Mouse (Mus musculus): ENCODE measurements around the gene Rin1. TPM values are rescaled to one million over a fixed set of nuclear protein-coding genes. Genes with fewer than 3 reads are reported as not detected.

The Rin1 gene
- polyA plus RNA-seq, 1 experiment from 2014 or later, result 3.0 TPM

DNA sequence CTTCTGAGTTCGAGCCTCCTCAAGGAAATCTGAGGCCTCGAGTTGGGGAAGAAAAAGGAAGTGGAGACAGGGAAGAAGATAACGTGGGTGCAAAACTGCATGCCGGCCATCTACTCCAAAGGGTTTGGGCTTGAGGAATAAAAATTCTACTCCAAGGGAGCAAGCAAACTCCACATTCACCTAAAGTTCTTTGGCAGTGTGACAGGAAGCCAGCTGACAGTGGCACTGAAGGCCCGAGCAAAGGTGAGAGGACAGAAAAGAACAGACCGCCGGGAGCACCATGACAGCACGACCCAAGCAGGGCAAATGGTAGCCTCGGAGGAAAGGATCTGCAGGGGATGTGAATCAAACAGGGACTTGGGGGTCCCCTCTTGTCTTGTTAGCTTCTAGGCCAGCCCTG, 55.8 kb downstream of the Rin1 start:
- H3K27me3 ChIP-seq (ENCODE audit: control insufficient read depth, insufficient read depth, low read length), result no peaks in the 10 kb centered on the region
- 7% methylated on average over 9 of the region's 9 CpGs for WGBS (ENCODE audit: insufficient replicate concordance)
- peaks cover 15% of the 10 kb centered on the region for H3K4me1 ChIP-seq (ENCODE audit: control insufficient read depth, insufficient read depth, low read length)
- peak overlapping the region; percentile 87 for H3K27ac ChIP-seq (ENCODE audit: low read depth, low read length)
- H3K9me3 ChIP-seq (replicated peaks; ENCODE audit: control insufficient read depth, low read length), result no peaks in the 10 kb centered on the region
- peak overlapping the region; percentile 86 for H3K9ac ChIP-seq (ENCODE audit: low read depth, low read length)
- H3K36me3 ChIP-seq (ENCODE audit: control insufficient read depth, insufficient read depth, low read length), result peaks cover 30% of the 10 kb centered on the region
- H3K4me3 ChIP-seq (ENCODE audit: low read depth, low read length), result peak overlapping the region; percentile 92
- H3K4me2 ChIP-seq, result peak overlapping the region; percentile 95
- ATAC-seq (replicated peaks; ENCODE audit: insufficient number of reproducible peaks, low FRiP score, low TSS enrichment), result no peak

Other genes starting within 250 kb of the Rin1 start
- gene Gm21992, start 238.9 kb upstream of the Rin1 start, polyA plus RNA-seq (2014; fragmentation: Nextera tagmentation; extraction: Ambion mirVana), result 19.8 and 24.0 TPM in 2 replicates
- gene Rbm14, start 238.8 kb upstream of the Rin1 start, polyA plus RNA-seq (2014; fragmentation: Nextera tagmentation; extraction: Ambion mirVana), result 58.0 and 67.5 TPM in 2 replicates
- 37.5 and 38.8 TPM in 2 replicates for gene Ccs, start 211.1 kb upstream of the Rin1 start, polyA plus RNA-seq (2014; fragmentation: Nextera tagmentation; extraction: Ambion mirVana)
- not detected in 2 replicates for gene Ccdc87, start 211.1 kb upstream of the Rin1 start, polyA plus RNA-seq (2014; fragmentation: Nextera tagmentation; extraction: Ambion mirVana)
- 23.3 and 30.2 TPM in 2 replicates for gene Ctsf, start 195.4 kb upstream of the Rin1 start, polyA plus RNA-seq (2014; fragmentation: Nextera tagmentation; extraction: Ambion mirVana)
- gene Actn3, start 172.6 kb upstream of the Rin1 start, polyA plus RNA-seq (2014; fragmentation: Nextera tagmentation; extraction: Ambion mirVana), result 4.5 and 5.2 TPM in 2 replicates
- 7.1 and 8.9 TPM in 2 replicates for gene Zdhhc24, start 171.8 kb upstream of the Rin1 start, polyA plus RNA-seq (2014; fragmentation: Nextera tagmentation; extraction: Ambion mirVana)
- 1.9 and 2.9 TPM in 2 replicates for gene Bbs1, start 143.9 kb upstream of the Rin1 start, polyA plus RNA-seq (2014; fragmentation: Nextera tagmentation; extraction: Ambion mirVana)
- gene Dpp3, start 122.2 kb upstream of the Rin1 start, polyA plus RNA-seq (2014; fragmentation: Nextera tagmentation; extraction: Ambion mirVana), result 87.8 and 110 TPM in 2 replicates
- gene Peli3, start 107.4 kb upstream of the Rin1 start, polyA plus RNA-seq (2014; fragmentation: Nextera tagmentation; extraction: Ambion mirVana), result 0.86 and 1.1 TPM in 2 replicates
- gene Mrpl11, start 88.3 kb upstream of the Rin1 start, polyA plus RNA-seq (2014; fragmentation: Nextera tagmentation; extraction: Ambion mirVana), result 117 and 129 TPM in 2 replicates
- 0.11 and 0.13 TPM in 2 replicates for gene Npas4, start 60.2 kb upstream of the Rin1 start, polyA plus RNA-seq (2014; fragmentation: Nextera tagmentation; extraction: Ambion mirVana)
- 8.2 and 10.3 TPM in 2 replicates for gene Slc29a2, start 26.6 kb upstream of the Rin1 start, polyA plus RNA-seq (2014; fragmentation: Nextera tagmentation; extraction: Ambion mirVana)
- 37.4 and 46.9 TPM in 2 replicates for gene B4gat1, start 11.7 kb upstream of the Rin1 start, polyA plus RNA-seq (2014; fragmentation: Nextera tagmentation; extraction: Ambion mirVana)
- gene AC124502.3, start 11.6 kb upstream of the Rin1 start, polyA plus RNA-seq (2014; fragmentation: Nextera tagmentation; extraction: Ambion mirVana), result 0.93 and 2.0 TPM in 2 replicates
- 35.3 and 36.4 TPM in 2 replicates for gene Brms1, start 9.1 kb upstream of the Rin1 start, polyA plus RNA-seq (2014; fragmentation: Nextera tagmentation; extraction: Ambion mirVana)
- 24.2 and 27.3 TPM in 2 replicates for gene Cd248, start 17.6 kb downstream of the Rin1 start, polyA plus RNA-seq (2014; fragmentation: Nextera tagmentation; extraction: Ambion mirVana)
- gene Tmem151a, start 35.0 kb downstream of the Rin1 start, polyA plus RNA-seq (2014; fragmentation: Nextera tagmentation; extraction: Ambion mirVana), result 4.6 and 4.7 TPM in 2 replicates
- gene Yif1a, start 38.1 kb downstream of the Rin1 start, polyA plus RNA-seq (2014; fragmentation: Nextera tagmentation; extraction: Ambion mirVana), result 102 and 103 TPM in 2 replicates
- 8.4 TPM in 2 replicates for gene Cnih2, start 48.0 kb downstream of the Rin1 start, polyA plus RNA-seq (2014; fragmentation: Nextera tagmentation; extraction: Ambion mirVana)
- gene Rab1b, start 56.6 kb downstream of the Rin1 start, polyA plus RNA-seq (2014; fragmentation: Nextera tagmentation; extraction: Ambion mirVana), result 211 and 225 TPM in 2 replicates
- 19.8 and 24.3 TPM in 2 replicates for gene Klc2, start 68.1 kb downstream of the Rin1 start, polyA plus RNA-seq (2014; fragmentation: Nextera tagmentation; extraction: Ambion mirVana)
- gene Pacs1, start 222.6 kb downstream of the Rin1 start, polyA plus RNA-seq (2014; fragmentation: Nextera tagmentation; extraction: Ambion mirVana), result 21.4 and 22.8 TPM in 2 replicates
- gene Sf3b2, start 245.0 kb downstream of the Rin1 start, polyA plus RNA-seq (2014; fragmentation: Nextera tagmentation; extraction: Ambion mirVana), result 224 and 239 TPM in 2 replicates
- 3.8 and 4.8 TPM in 2 replicates for gene Gal3st3, start 247.8 kb downstream of the Rin1 start, polyA plus RNA-seq (2014; fragmentation: Nextera tagmentation; extraction: Ambion mirVana)